In the genomic region with DNA sequence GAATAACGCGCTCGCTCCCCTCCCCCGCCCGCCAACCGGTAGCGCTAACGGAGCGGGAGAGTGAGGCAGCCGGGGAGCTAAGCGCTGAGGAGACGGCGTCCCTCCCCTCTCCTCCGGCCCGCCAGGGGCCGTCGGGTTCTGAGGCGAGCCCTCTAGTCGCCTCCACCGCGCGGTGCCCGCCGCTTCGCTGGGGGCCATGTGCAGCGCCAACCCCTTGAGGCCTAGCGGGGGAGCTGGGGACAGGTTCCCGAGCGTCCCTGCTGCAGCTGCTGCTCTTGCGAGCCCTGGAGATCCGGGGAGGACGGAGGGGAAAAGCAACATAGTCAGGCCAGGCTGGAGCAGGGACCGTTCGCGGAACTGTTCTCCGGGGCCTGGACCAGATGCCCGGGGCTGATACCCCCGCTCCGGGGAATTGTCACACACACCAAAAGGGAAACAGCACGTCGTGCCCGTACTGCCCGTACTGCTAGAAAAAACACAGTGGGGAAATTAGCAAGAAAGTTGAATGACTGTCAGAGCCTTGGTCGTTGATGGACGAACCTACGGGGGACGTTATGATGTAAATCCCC, we compare ENCODE assay signal across 8 mouse cellular contexts. TPM values are rescaled to one million over a fixed set of nuclear protein-coding genes. Genes with fewer than 3 reads are reported as not detected.
DNase-seq lines count a peak whose midpoint lies in the region; ATAC-seq and TF ChIP-seq lines count a peak whose summit lies in the region.

No protein-coding gene starts in this region.

- peak overlapping the region; percentile 51 for H3K27ac ChIP-seq in kidney, adult 2 months (ENCODE audit: insufficient read depth, low read depth, low read length)
- peak overlapping the region; percentile 95 for H3K27ac ChIP-seq in forebrain, embryonic 10.5 days
- peak overlapping the region; percentile 83 for H3K27ac ChIP-seq in liver, embryonic 11.5 days (ENCODE audit: low read depth, low read length)
- H3K27ac ChIP-seq in stomach, embryonic 16.5 days (ENCODE audit: low read length): peak overlapping the region; percentile 91

- no peak for TF ChIP-seq POLR2A in kidney, adult 2 months (IDR thresholded peaks at IDR 0.05; ENCODE audit: low read depth, low read length)

- no peaks in the 10 kb centered on the region for H3K27me3 ChIP-seq in kidney, adult 2 months (replicated peaks; ENCODE audit: control insufficient read depth, insufficient read depth, low read length)
- H3K27me3 ChIP-seq in forebrain, embryonic 10.5 days (ENCODE audit: poor library complexity, severe bottlenecking): no peaks in the 10 kb centered on the region
- no peaks in the 10 kb centered on the region for H3K27me3 ChIP-seq in liver, embryonic 11.5 days (replicated peaks; ENCODE audit: control insufficient read depth, insufficient read depth, low read length)
- no peaks in the 10 kb centered on the region for H3K27me3 ChIP-seq in stomach, embryonic 16.5 days (ENCODE audit: control insufficient read depth, insufficient read depth, low read length)

- no peaks in the 10 kb centered on the region for H3K36me3 ChIP-seq in kidney, adult 2 months (ENCODE audit: control insufficient read depth, insufficient read depth, low read length)
- H3K36me3 ChIP-seq in forebrain, embryonic 10.5 days (replicated peaks): no peaks in the 10 kb centered on the region
- no peaks in the 10 kb centered on the region for H3K36me3 ChIP-seq in liver, embryonic 11.5 days (ENCODE audit: control insufficient read depth, insufficient read depth, low read length)
- H3K36me3 ChIP-seq in stomach, embryonic 16.5 days (ENCODE audit: control insufficient read depth, insufficient read depth, low read length): no peaks in the 10 kb centered on the region

- WGBS in kidney, adult 2 months: under 1% methylated on average over 47 of the region's 47 CpGs
- WGBS in forebrain, embryonic 10.5 days: under 1% methylated on average over 47 of the region's 47 CpGs
- under 1% methylated on average over 42 of the region's 47 CpGs for WGBS in liver, embryonic 11.5 days
- WGBS in stomach, embryonic 16.5 days: 0% methylated on average over 47 of the region's 47 CpGs

- DNase-seq in kidney, adult 2 months: no peak
- no peak for DNase-seq in kidney, postnatal 4 days
- peak; percentile 63 for DNase-seq in MN1 (ENCODE audit: low spot score)
- DNase-seq in forebrain, embryonic 10.5 days (ENCODE audit: extremely low spot score, low spot score): no peak
- DNase-seq in liver, embryonic 11.5 days (ENCODE audit: low spot score): peak; percentile 76
- no peak for DNase-seq in layer of hippocampus, postnatal 36 days
- DNase-seq in cerebellum, adult 8-10 months: no peak

- no peaks in the 10 kb centered on the region; the same call in 1 of the 2 replicates for H3K4me1 ChIP-seq in kidney, adult 2 months (ENCODE audit: control insufficient read depth, insufficient read depth, low read length)
- peaks cover 39% of the 10 kb centered on the region for H3K4me1 ChIP-seq in forebrain, embryonic 10.5 days
- peaks cover 3% of the 10 kb centered on the region for H3K4me1 ChIP-seq in liver, embryonic 11.5 days (replicated peaks; ENCODE audit: control insufficient read depth, insufficient read depth, low read length)
- peaks cover 5% of the 10 kb centered on the region for H3K4me1 ChIP-seq in stomach, embryonic 16.5 days (ENCODE audit: control insufficient read depth, insufficient read depth, low read length)

- TF ChIP-seq CTCF in kidney, adult 2 months (conservative IDR thresholded peaks at IDR 0.05; ENCODE audit: insufficient read depth, insufficient read length, low read depth, low read length): no peak

- H3K9me3 ChIP-seq in forebrain, embryonic 10.5 days: no peaks in the 10 kb centered on the region
- H3K9me3 ChIP-seq in liver, embryonic 11.5 days (ENCODE audit: control insufficient read depth, low read length): no peaks in the 10 kb centered on the region
- H3K9me3 ChIP-seq in stomach, embryonic 16.5 days (replicated peaks; ENCODE audit: control insufficient read depth, low read length): no peaks in the 10 kb centered on the region

- peak overlapping the region; percentile 73 for H3K4me2 ChIP-seq in liver, embryonic 11.5 days
- peak overlapping the region; percentile 66 for H3K4me2 ChIP-seq in stomach, embryonic 16.5 days (ENCODE audit: low read depth, low read length)

- ATAC-seq in liver, embryonic 11.5 days (replicated peaks; ENCODE audit: low FRiP score): peak; percentile 45
- ATAC-seq in stomach, embryonic 16.5 days (ENCODE audit: insufficient read depth, low FRiP score): peak; percentile 38

- H3K4me3 ChIP-seq in kidney, adult 2 months (ENCODE audit: insufficient read depth, low read depth, low read length): peak overlapping the region; percentile 78
- peak overlapping the region; percentile 93 for H3K4me3 ChIP-seq in forebrain, embryonic 10.5 days
- H3K4me3 ChIP-seq in liver, embryonic 11.5 days (ENCODE audit: low read depth, low read length): peak overlapping the region; percentile 87
- peak overlapping the region; percentile 93 for H3K4me3 ChIP-seq in stomach, embryonic 16.5 days (replicated peaks; ENCODE audit: low read length)

- H3K9ac ChIP-seq in liver, embryonic 11.5 days (ENCODE audit: low read depth, low read length): peak overlapping the region; percentile 93
- H3K9ac ChIP-seq in stomach, embryonic 16.5 days (ENCODE audit: low read length): peak overlapping the region; percentile 89

RNA-seq across cellular contexts. Expression of a gene that starts 0.5 kb away (rescaled TPM):
- 28.6 and 29.5 TPM in 2 replicates for polyA plus RNA-seq in kidney, adult 2 months (2012; rRNA removed)
- polyA plus RNA-seq in forebrain, embryonic 10.5 days (2016; fragmentation: Nextera tagmentation; extraction: Ambion mirVana): 79.8 and 82.2 TPM in 2 replicates
- 81.2 and 89.3 TPM in 2 replicates for polyA plus RNA-seq in liver, embryonic 11.5 days (2014; fragmentation: Nextera tagmentation; extraction: Ambion mirVana)
- 46.2 and 52.8 TPM in 2 replicates for polyA plus RNA-seq in stomach, embryonic 16.5 days (2015; fragmentation: Nextera tagmentation; extraction: Ambion mirVana)
- total RNA-seq in layer of hippocampus, postnatal 36 days (2021): 100 to 1,000 TPM; 242 to 274 TPM

RNA-seq across cellular contexts. Expression of a gene that starts 0.8 kb away (rescaled TPM):
- 1.2 and 1.3 TPM in 2 replicates for polyA plus RNA-seq in kidney, adult 2 months (2012; rRNA removed)
- polyA plus RNA-seq in forebrain, embryonic 10.5 days (2016; fragmentation: Nextera tagmentation; extraction: Ambion mirVana): 17.5 and 19.2 TPM in 2 replicates
- polyA plus RNA-seq in liver, embryonic 11.5 days (2014; fragmentation: Nextera tagmentation; extraction: Ambion mirVana): 10.7 and 11.2 TPM in 2 replicates
- polyA plus RNA-seq in stomach, embryonic 16.5 days (2015; fragmentation: Nextera tagmentation; extraction: Ambion mirVana): 6.4 and 7.4 TPM in 2 replicates
- total RNA-seq in layer of hippocampus, postnatal 36 days (2021): 1 to 10 TPM; 5.8 to 7.2 TPM

Comparison
In these comparisons a context has a peak if more than half of its experiments do, and no peak if none do; other contexts are left out.
1. DNase-seq: peak in MN1 (single experiment) and liver, embryonic 11.5 days (single experiment); none in kidney, adult 2 months (single experiment), kidney, postnatal 4 days (0 of 2), forebrain, embryonic 10.5 days (single experiment), layer of hippocampus, postnatal 36 days (0 of 2) and cerebellum, adult 8-10 months (single experiment).
2. Peak in every context shown above with its lines, with median percentiles within 50 percentile points of each other: H3K27ac ChIP-seq and H3K4me3 ChIP-seq.